Mouse (Mus musculus): ENCODE measurements at regions not wholly inside any gene's neighbourhood (a gene's known extent, or its start where the extent isn't known, plus 50 kb on each side); places are given as distances from the start of the nearest gene placed in this dataset.
"Not testable (repeated sequence)": the region's sequence is repeated elsewhere in the genome, so short reads cannot be mapped to it uniquely, and the experiment has no call there.

GRCm38 (mm10) chr12:45171927-45172642 is 97.6 kb upstream of the Stxbp6 start:
- peak; percentile 27 to 32 for DNase-seq
- TF ChIP-seq POLR2A (IDR thresholded peaks at IDR 0.05; ENCODE audit: borderline replicate concordance, insufficient read depth, low read length) (no peak), CTCF (IDR thresholded peaks at IDR 0.05; ENCODE audit: borderline replicate concordance, insufficient read depth, low read depth, low read length) (peak; percentile 48; the same call in 1 of the 2 replicates)
- no peaks in the 10 kb centered on the region for H3K4me1 ChIP-seq (ENCODE audit: control insufficient read depth, insufficient read depth, low read length)
- no peak overlapping the region for H3K4me3 ChIP-seq (replicated peaks; ENCODE audit: insufficient read depth, low read depth, low read length)
- no peaks in the 10 kb centered on the region for H3K27me3 ChIP-seq (ENCODE audit: control insufficient read depth, insufficient read depth, low read length)
- H3K27ac ChIP-seq (ENCODE audit: insufficient read depth, low read length): no peak overlapping the region
- 40% methylated on average over 8 of the region's 8 CpGs for WGBS

- Histone ChIP-seq H3K4me1 (ENCODE audit: control insufficient read depth, insufficient read depth, low read length) (no peaks in the 10 kb centered on the region), H3K27me3 (ENCODE audit: control insufficient read depth, insufficient read depth, low read length) (no peaks in the 10 kb centered on the region), H3K4me3 (replicated peaks; ENCODE audit: insufficient read depth, low read depth, low read length) (no peak overlapping the region), H3K27ac (ENCODE audit: insufficient read depth, low read length) (no peak overlapping the region)
- 69% methylated on average over 4 of the region's 4 CpGs for WGBS
- TF ChIP-seq POLR2A (IDR thresholded peaks at IDR 0.05; ENCODE audit: borderline replicate concordance, insufficient read depth, low read length): no peak
- no peak for TF ChIP-seq CTCF (IDR thresholded peaks at IDR 0.05; ENCODE audit: borderline replicate concordance, insufficient read depth, low read depth, low read length)
- peak in 1 of 2 experiments; percentile 1 for DNase-seq
Observed at GRCm38 (mm10) chr12:45162011-45162410, 87.5 kb upstream of the Stxbp6 start.

GRCm38 (mm10) chr12:45161581-45161980 is 87.1 kb upstream of the Stxbp6 start:
- not testable (repeated sequence) for H3K27ac ChIP-seq (ENCODE audit: insufficient read depth, low read length); H3K27me3 ChIP-seq (ENCODE audit: control insufficient read depth, insufficient read depth, low read length); H3K4me3 ChIP-seq (replicated peaks; ENCODE audit: insufficient read depth, low read depth, low read length); H3K4me1 ChIP-seq (ENCODE audit: control insufficient read depth, insufficient read depth, low read length); DNase-seq
- 85% methylated on average over 5 of the region's 5 CpGs for WGBS

DNA sequence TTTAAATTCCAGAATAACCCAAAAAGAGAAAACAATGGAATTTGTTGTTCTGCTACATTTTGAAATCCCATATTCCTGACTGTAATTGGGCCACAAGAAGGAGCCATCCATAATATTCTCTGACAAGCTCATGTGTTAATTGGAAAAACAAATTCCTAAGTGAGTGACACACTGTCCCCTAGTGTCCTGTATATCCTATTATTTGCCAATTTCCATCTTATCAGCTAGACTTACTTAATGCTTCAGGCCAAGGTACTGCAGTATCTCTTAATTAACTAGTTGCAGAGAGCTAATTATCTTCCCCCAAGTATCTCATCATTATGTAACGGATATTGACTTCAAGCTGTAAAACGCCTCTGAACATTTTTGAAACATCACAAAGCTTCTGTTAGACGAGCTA is 84.5 kb upstream of the Stxbp6 start:
- H3K27ac ChIP-seq (ENCODE audit: insufficient read depth, low read length): no peak overlapping the region
- no peak overlapping the region for H3K4me3 ChIP-seq (replicated peaks; ENCODE audit: insufficient read depth, low read depth, low read length)
- no peaks in the 10 kb centered on the region for H3K4me1 ChIP-seq (ENCODE audit: control insufficient read depth, insufficient read depth, low read length)
- 82% methylated on average over 3 of the region's 3 CpGs for WGBS
- no peak for TF ChIP-seq CTCF (IDR thresholded peaks at IDR 0.05; ENCODE audit: borderline replicate concordance, insufficient read depth, low read depth, low read length)
- no peak for TF ChIP-seq POLR2A (IDR thresholded peaks at IDR 0.05; ENCODE audit: borderline replicate concordance, insufficient read depth, low read length)
- no peaks in the 10 kb centered on the region for H3K27me3 ChIP-seq (ENCODE audit: control insufficient read depth, insufficient read depth, low read length)
- DNase-seq: no peak

GRCm38 (mm10) chr12:45137438-45138018 is 63.0 kb upstream of the Stxbp6 start:
- WGBS: 76% methylated on average over 7 of the region's 7 CpGs
- no peak for DNase-seq
- Histone ChIP-seq H3K4me1 (ENCODE audit: control insufficient read depth, insufficient read depth, low read length) (no peaks in the 10 kb centered on the region), H3K4me3 (replicated peaks; ENCODE audit: insufficient read depth, low read depth, low read length) (no peak overlapping the region), H3K27me3 (ENCODE audit: control insufficient read depth, insufficient read depth, low read length) (no peaks in the 10 kb centered on the region), H3K27ac (ENCODE audit: insufficient read depth, low read length) (no peak overlapping the region)
- TF ChIP-seq POLR2A (IDR thresholded peaks at IDR 0.05; ENCODE audit: borderline replicate concordance, insufficient read depth, low read length) (no peak), CTCF (IDR thresholded peaks at IDR 0.05; ENCODE audit: borderline replicate concordance, insufficient read depth, low read depth, low read length) (no peak)

DNA sequence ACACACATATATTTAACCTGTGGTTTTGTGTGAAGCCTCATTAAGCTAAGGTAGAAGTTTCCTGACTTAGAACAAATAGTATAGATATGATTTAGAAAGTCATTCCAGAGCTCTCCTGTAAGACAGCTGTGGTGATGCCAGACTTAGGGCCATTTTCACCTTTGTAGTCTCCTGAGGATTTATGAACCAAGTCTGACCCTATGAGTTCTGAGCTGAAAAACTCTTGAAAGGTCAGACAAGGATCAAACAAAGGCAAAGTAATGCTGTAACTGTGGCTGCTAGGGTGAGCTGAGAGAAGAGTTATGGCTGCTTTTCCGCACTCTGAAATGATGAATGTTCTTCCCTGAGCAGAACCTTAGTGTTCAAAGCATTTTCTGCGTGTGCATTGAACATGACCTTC is 58.9 kb upstream of the Stxbp6 start:
- Histone ChIP-seq H3K27me3 (ENCODE audit: control insufficient read depth, insufficient read depth, low read length) (no peaks in the 10 kb centered on the region), H3K27ac (ENCODE audit: insufficient read depth, low read length) (no peak overlapping the region), H3K4me1 (ENCODE audit: control insufficient read depth, insufficient read depth, low read length) (no peaks in the 10 kb centered on the region), H3K4me3 (replicated peaks; ENCODE audit: insufficient read depth, low read depth, low read length) (no peak overlapping the region)
- TF ChIP-seq POLR2A (IDR thresholded peaks at IDR 0.05; ENCODE audit: borderline replicate concordance, insufficient read depth, low read length): no peak
- no peak for TF ChIP-seq CTCF (IDR thresholded peaks at IDR 0.05; ENCODE audit: borderline replicate concordance, insufficient read depth, low read depth, low read length)
- 92% methylated on average over 2 of the region's 2 CpGs for WGBS
- no peak for DNase-seq

GRCm38 (mm10) chr12:45131139-45131538 is 56.6 kb upstream of the Stxbp6 start:
- Histone ChIP-seq H3K4me3 (replicated peaks; ENCODE audit: insufficient read depth, low read depth, low read length) (no peak overlapping the region), H3K27ac (ENCODE audit: insufficient read depth, low read length) (no peak overlapping the region), H3K27me3 (ENCODE audit: control insufficient read depth, insufficient read depth, low read length) (no peaks in the 10 kb centered on the region), H3K4me1 (ENCODE audit: control insufficient read depth, insufficient read depth, low read length) (no peaks in the 10 kb centered on the region)
- WGBS: 89% methylated on average over 5 of the region's 5 CpGs
- TF ChIP-seq CTCF (IDR thresholded peaks at IDR 0.05; ENCODE audit: borderline replicate concordance, insufficient read depth, low read depth, low read length) (no peak), POLR2A (IDR thresholded peaks at IDR 0.05; ENCODE audit: borderline replicate concordance, insufficient read depth, low read length) (no peak)
- no peak for DNase-seq

DNA sequence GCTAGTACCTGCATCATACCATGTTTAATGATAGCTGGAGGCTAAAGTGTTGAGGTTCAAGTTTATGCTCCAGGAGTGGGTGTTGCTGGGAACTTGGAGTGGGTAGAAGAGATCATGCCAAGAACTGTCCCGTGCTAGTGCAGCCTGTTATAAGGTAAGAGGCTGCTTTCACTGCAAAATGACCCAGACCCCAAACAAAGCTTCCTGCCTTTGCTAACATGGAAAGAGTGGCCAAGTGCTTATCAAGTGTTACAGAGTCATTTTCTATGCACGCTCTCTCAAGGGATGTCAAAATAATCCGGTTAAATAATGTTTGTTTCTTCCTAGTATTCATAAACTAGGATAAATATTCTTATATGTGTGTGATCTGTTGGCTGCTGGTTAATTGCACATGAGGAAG is 51.4 kb upstream of the Stxbp6 start:
- Histone ChIP-seq H3K4me1 (ENCODE audit: control insufficient read depth, insufficient read depth, low read length) (no peaks in the 10 kb centered on the region), H3K4me3 (replicated peaks; ENCODE audit: insufficient read depth, low read depth, low read length) (no peak overlapping the region), H3K27ac (ENCODE audit: insufficient read depth, low read length) (no peak overlapping the region), H3K27me3 (ENCODE audit: control insufficient read depth, insufficient read depth, low read length) (no peaks in the 10 kb centered on the region)
- no peak for DNase-seq
- 61% methylated on average over 3 of the region's 3 CpGs for WGBS
- TF ChIP-seq POLR2A (IDR thresholded peaks at IDR 0.05; ENCODE audit: borderline replicate concordance, insufficient read depth, low read length) (no peak), CTCF (IDR thresholded peaks at IDR 0.05; ENCODE audit: borderline replicate concordance, insufficient read depth, low read depth, low read length) (no peak)
